Mouse (Mus musculus): ENCODE measurements around the gene Stx1a. TPM values are rescaled to one million over a fixed set of nuclear protein-coding genes. Genes with fewer than 3 reads are reported as not detected.

Gene Stx1a
- total and polyA plus RNA-seq, 3 experiments, result 1.4 to 4.7 (median 1.5) TPM

DNA sequence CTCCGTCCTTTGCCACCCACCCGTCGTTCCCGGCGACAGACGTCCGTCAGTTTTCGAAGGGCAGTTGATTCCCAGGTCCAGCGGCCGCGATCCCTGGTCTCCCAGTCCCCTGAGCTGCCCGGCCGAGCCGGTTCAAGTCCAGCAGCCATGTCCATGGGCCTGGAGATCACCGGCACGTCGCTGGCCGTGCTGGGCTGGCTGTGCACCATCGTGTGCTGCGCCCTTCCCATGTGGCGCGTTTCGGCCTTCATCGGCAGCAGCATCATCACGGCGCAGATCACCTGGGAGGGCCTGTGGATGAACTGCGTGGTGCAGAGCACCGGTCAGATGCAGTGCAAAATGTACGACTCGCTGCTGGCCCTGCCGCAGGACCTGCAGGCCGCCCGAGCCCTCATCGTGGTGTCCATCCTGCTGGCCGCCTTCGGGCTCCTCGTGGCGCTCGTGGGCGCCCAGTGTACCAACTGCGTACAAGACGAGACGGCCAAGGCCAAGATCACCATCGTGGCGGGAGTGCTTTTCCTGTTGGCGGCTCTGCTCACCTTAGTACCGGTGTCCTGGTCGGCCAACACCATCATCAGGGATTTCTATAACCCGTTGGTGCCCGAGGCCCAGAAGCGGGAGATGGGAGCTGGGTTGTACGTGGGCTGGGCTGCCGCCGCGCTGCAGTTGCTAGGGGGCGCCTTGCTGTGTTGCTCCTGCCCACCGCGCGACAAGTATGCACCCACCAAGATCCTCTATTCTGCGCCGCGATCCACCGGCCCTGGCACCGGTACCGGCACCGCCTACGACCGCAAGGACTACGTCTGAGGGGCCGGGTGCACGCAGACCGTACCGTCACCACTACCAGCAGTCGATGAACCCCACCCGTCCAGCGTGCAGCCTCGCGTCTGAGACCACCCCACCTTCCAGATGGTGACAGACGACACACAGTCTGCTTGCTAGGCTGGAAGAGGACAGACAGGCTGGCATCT lies 36.7 kb upstream of the Stx1a start:
- WGBS, result 6% methylated on average over 79 of the region's 79 CpGs
- Histone ChIP-seq H3K4me3 (0 out of 2 replicates have a peak overlapping the region, but pooled peaks have one; percentile 6), H3K27me3 (ENCODE audit: control insufficient read depth, insufficient read depth, low read length) (peaks cover 15% of the 10 kb centered on the region), H3K9ac (ENCODE audit: low read depth, low read length) (no peak overlapping the region; the same call in 1 of the 2 replicates), H3K27ac (no peak overlapping the region), H3K36me3 (ENCODE audit: control insufficient read depth, insufficient read depth, low read length) (no peaks in the 10 kb centered on the region), H3K4me1 (ENCODE audit: control insufficient read depth, insufficient read depth, low read length) (no peaks in the 10 kb centered on the region), H3K79me2 (replicated peaks; ENCODE audit: control insufficient read depth, insufficient read depth, low read length) (no peaks in the 10 kb centered on the region)
- TF ChIP-seq POLR2A (IDR thresholded peaks at IDR 0.05; ENCODE audit: insufficient read depth, low read depth, low read length), result no peak
- TF ChIP-seq CTCF (IDR thresholded peaks at IDR 0.05), result no peak
- TF ChIP-seq EP300 (IDR thresholded peaks at IDR 0.05; ENCODE audit: insufficient read depth, low read depth, low read length), result no peak
- intact Hi-C loops (cut with DNase I), result no loop called here
- no peak for DNase-seq

DNA sequence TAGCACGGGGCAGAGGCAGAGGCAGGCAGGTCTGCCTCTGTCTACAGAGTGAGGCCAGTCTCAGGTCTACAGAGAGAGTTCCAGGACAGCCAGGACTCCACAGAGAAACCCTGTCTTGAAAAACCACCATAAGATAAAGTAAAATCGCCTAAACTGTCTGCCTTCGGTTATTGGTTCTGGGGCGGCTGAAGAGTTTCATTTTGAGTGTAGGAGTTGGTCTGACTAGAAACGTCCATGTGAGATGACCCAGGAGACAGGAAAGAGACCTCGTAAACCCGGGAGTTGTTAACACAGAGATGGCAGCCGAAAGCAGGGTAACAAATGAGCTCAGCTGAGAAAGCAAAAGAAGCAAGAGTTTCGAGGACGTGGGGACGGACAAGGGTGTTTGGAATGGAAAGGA lies 34.1 kb upstream of the Stx1a start:
- WGBS, result 54% methylated on average over 11 of the region's 11 CpGs
- Histone ChIP-seq H3K4me3 (no peak overlapping the region), H3K4me1 (ENCODE audit: control insufficient read depth, insufficient read depth, low read length) (no peaks in the 10 kb centered on the region), H3K36me3 (ENCODE audit: control insufficient read depth, insufficient read depth, low read length) (no peaks in the 10 kb centered on the region), H3K27me3 (ENCODE audit: control insufficient read depth, insufficient read depth, low read length) (peaks cover 15% of the 10 kb centered on the region), H3K9ac (ENCODE audit: low read depth, low read length) (no peak overlapping the region), H3K27ac (no peak overlapping the region), H3K79me2 (replicated peaks; ENCODE audit: control insufficient read depth, insufficient read depth, low read length) (no peaks in the 10 kb centered on the region)
- intact Hi-C loops (cut with DNase I), result no loop called here
- no peak for DNase-seq
- TF ChIP-seq EP300 (IDR thresholded peaks at IDR 0.05; ENCODE audit: insufficient read depth, low read depth, low read length), result no peak
- no peak for TF ChIP-seq POLR2A (IDR thresholded peaks at IDR 0.05; ENCODE audit: insufficient read depth, low read depth, low read length)
- no peak for TF ChIP-seq CTCF (IDR thresholded peaks at IDR 0.05)

DNA sequence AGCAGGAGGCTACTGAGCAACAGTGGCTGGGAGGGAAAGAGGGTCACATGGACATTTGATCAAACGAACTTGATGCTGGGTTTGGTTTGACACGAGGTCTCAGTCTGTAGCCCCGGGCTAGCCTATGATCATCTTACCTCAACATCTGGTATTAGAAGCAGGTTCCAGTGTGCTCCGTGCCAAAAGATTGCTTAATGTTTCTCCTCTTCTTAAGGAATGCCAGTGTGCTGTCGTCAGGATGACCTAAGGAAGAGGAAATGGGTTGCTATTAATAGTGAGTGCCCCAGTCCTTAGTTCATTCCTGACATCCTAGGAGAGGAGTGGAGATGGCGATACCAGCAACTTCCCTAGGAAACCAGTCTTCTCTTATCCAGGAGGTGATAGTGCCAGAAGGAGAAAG lies 33.5 kb upstream of the Stx1a start:
- H3K36me3 ChIP-seq (ENCODE audit: control insufficient read depth, insufficient read depth, low read length), result no peaks in the 10 kb centered on the region
- no peak for DNase-seq
- no peaks in the 10 kb centered on the region for H3K4me1 ChIP-seq (ENCODE audit: control insufficient read depth, insufficient read depth, low read length)
- no peaks in the 10 kb centered on the region for H3K79me2 ChIP-seq (replicated peaks; ENCODE audit: control insufficient read depth, insufficient read depth, low read length)
- peaks cover 15% of the 10 kb centered on the region for H3K27me3 ChIP-seq (ENCODE audit: control insufficient read depth, insufficient read depth, low read length)
- no peak overlapping the region for H3K9ac ChIP-seq (ENCODE audit: low read depth, low read length)
- WGBS, result 14% methylated on average over 6 of the region's 6 CpGs
- TF ChIP-seq POLR2A (IDR thresholded peaks at IDR 0.05; ENCODE audit: insufficient read depth, low read depth, low read length) (no peak), EP300 (IDR thresholded peaks at IDR 0.05; ENCODE audit: insufficient read depth, low read depth, low read length) (no peak), CTCF (IDR thresholded peaks at IDR 0.05) (no peak)
- no peak overlapping the region for H3K27ac ChIP-seq
- intact Hi-C loops (cut with DNase I), result no loop called here
- H3K4me3 ChIP-seq, result no peak overlapping the region

DNA sequence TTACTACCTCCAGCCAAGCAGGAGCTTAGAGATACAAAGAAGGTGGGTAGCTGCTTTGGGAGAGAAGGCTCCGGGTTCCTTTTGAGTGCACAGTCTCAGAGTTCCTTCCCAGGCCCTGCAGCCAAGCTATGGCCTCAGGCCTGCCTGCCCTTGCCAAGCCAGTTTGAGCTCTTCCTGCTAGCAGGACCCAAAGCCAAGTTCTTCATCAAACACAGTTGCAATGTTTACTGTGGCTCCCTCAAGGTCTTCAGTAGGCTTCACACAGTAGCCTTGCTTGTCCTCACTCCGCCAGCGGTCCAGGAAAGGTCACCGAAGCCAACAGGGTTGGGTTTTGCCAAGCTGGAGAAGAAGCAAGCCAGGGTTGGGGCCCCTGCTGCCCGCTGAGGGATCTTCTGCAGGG lies 30.7 kb upstream of the Stx1a start:
- H3K27me3 ChIP-seq (ENCODE audit: control insufficient read depth, insufficient read depth, low read length), result peaks cover under 1% of the 10 kb centered on the region; the same call in 1 of the 2 replicates
- no peak overlapping the region for H3K27ac ChIP-seq
- intact Hi-C loops (cut with DNase I), result no loop called here
- H3K4me3 ChIP-seq, result no peak overlapping the region
- H3K4me1 ChIP-seq (ENCODE audit: control insufficient read depth, insufficient read depth, low read length), result no peaks in the 10 kb centered on the region
- no peaks in the 10 kb centered on the region for H3K79me2 ChIP-seq (replicated peaks; ENCODE audit: control insufficient read depth, insufficient read depth, low read length)
- 79% methylated on average over 5 of the region's 5 CpGs for WGBS
- no peak for DNase-seq
- TF ChIP-seq POLR2A (IDR thresholded peaks at IDR 0.05; ENCODE audit: insufficient read depth, low read depth, low read length), result no peak
- TF ChIP-seq CTCF (IDR thresholded peaks at IDR 0.05), result no peak
- TF ChIP-seq EP300 (IDR thresholded peaks at IDR 0.05; ENCODE audit: insufficient read depth, low read depth, low read length), result no peak
- H3K9ac ChIP-seq (ENCODE audit: low read depth, low read length), result no peak overlapping the region
- no peaks in the 10 kb centered on the region for H3K36me3 ChIP-seq (ENCODE audit: control insufficient read depth, insufficient read depth, low read length)

DNA sequence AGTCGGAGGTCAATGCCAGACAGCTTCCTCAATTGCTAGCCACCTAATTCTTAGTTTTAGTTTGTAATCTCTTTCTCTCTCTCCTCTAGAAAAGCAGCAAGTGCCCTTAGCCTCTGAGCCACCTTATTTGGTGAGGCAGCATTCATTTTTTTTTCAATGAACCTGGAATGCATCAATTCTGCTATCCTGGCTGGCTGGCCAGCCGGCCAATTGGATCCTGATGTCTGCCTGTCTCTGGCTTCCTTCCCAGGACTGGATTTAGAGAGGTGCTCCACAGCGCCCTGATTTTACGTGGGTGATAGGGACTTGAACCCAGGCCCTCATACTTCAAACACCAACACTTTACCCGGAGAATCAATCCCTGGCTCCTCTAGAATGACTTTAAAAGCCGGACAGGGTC lies 24.9 kb upstream of the Stx1a start:
- intact Hi-C loops (cut with DNase I), result no loop called here
- Histone ChIP-seq H3K27ac (no peak overlapping the region), H3K9ac (ENCODE audit: low read depth, low read length) (no peak overlapping the region), H3K27me3 (ENCODE audit: control insufficient read depth, insufficient read depth, low read length) (no peaks in the 10 kb centered on the region), H3K4me3 (no peak overlapping the region), H3K36me3 (ENCODE audit: control insufficient read depth, insufficient read depth, low read length) (no peaks in the 10 kb centered on the region), H3K79me2 (replicated peaks; ENCODE audit: control insufficient read depth, insufficient read depth, low read length) (no peaks in the 10 kb centered on the region), H3K4me1 (ENCODE audit: control insufficient read depth, insufficient read depth, low read length) (no peaks in the 10 kb centered on the region)
- TF ChIP-seq CTCF (IDR thresholded peaks at IDR 0.05) (no peak), POLR2A (IDR thresholded peaks at IDR 0.05; ENCODE audit: insufficient read depth, low read depth, low read length) (no peak), EP300 (IDR thresholded peaks at IDR 0.05; ENCODE audit: insufficient read depth, low read depth, low read length) (no peak)
- DNase-seq, result no peak
- WGBS, result 63% methylated on average over 6 of the region's 6 CpGs

DNA sequence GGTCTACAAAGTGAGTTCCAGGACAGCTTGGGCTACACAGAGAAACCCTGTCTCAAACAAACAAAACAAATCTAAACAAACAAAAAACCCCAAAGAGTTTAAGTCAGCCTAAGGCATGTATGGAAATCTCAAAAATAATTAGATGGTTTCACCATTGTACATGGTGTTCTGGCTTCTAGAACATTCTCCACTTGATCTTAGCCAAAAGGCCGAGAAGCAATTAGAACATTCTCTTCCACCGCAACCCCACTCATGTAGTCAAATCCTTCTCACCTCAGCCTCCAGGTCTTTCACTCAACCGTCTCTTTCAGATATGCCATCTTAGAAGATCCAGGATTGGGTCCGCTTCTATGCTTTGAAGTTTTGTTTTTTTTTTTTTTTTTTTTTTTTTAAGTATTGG lies 23.5 kb upstream of the Stx1a start:
- Histone ChIP-seq H3K9ac (ENCODE audit: low read depth, low read length) (no peak overlapping the region), H3K79me2 (replicated peaks; ENCODE audit: control insufficient read depth, insufficient read depth, low read length) (no peaks in the 10 kb centered on the region), H3K27ac (no peak overlapping the region), H3K4me3 (no peak overlapping the region), H3K27me3 (ENCODE audit: control insufficient read depth, insufficient read depth, low read length) (no peaks in the 10 kb centered on the region), H3K4me1 (ENCODE audit: control insufficient read depth, insufficient read depth, low read length) (no peaks in the 10 kb centered on the region), H3K36me3 (ENCODE audit: control insufficient read depth, insufficient read depth, low read length) (no peaks in the 10 kb centered on the region)
- no peak for DNase-seq
- no peak for TF ChIP-seq POLR2A (IDR thresholded peaks at IDR 0.05; ENCODE audit: insufficient read depth, low read depth, low read length)
- no peak for TF ChIP-seq CTCF (IDR thresholded peaks at IDR 0.05)
- no peak for TF ChIP-seq EP300 (IDR thresholded peaks at IDR 0.05; ENCODE audit: insufficient read depth, low read depth, low read length)
- WGBS, result 96% methylated on average over 4 of the region's 4 CpGs
- intact Hi-C loops (cut with DNase I), result no loop called here
